Mouse (Mus musculus) layer of hippocampus, adult 8-10 months (tissue): ENCODE results near the gene Olfr857. TPM values are rescaled to one million over a fixed set of nuclear protein-coding genes. Genes with fewer than 3 reads are reported as not detected.
"Not testable (repeated sequence)": the region's sequence is repeated elsewhere in the genome, so short reads cannot be mapped to it uniquely, and the experiment has no call there.

ENCODE experiments used
- DNase-seq, 2 experiments: peaks; one replicate each; pipeline ENCODE4 v3.0.0; 2022; ENCODE audit warnings: low spot score in 2 of 2
- total RNA-seq, 4 experiments: library from RNA; stranded (reverse); gene quantifications; 2 replicates each; pipeline ENCODE4 v1.2.4; 2022

Olfr857 gene
- not detected for total RNA-seq

- no peak for DNase-seq
These were observed at the start of gene Olfr857 for GRCm38 (mm10) chr9:19709133-19709532. Gene Olfr857, plus strand, starts transcription at chr9:19709433.

- no peak for DNase-seq
These were observed 19.0 kb upstream of the Olfr857 start for GRCm38 (mm10) chr9:19690281-19690680.

- no peak for DNase-seq
These were observed 17.8 kb upstream of the Olfr857 start for GRCm38 (mm10) chr9:19691426-19691825.

GRCm38 (mm10) chr9:19692430-19692829 is 16.8 kb upstream of the Olfr857 start:
- DNase-seq, result no peak

- not testable (repeated sequence) for DNase-seq
These were observed 14.9 kb upstream of the Olfr857 start for GRCm38 (mm10) chr9:19694285-19694684.

GRCm38 (mm10) chr9:19694898-19695379 is 14.3 kb upstream of the Olfr857 start:
- DNase-seq, result not testable (repeated sequence)

GRCm38 (mm10) chr9:19704546-19704945 is 4.7 kb upstream of the Olfr857 start:
- DNase-seq, result not testable (repeated sequence)

Other genes starting within 250 kb of the Olfr857 start
- not detected for gene Olfr850, start 231.2 kb upstream of the Olfr857 start, total RNA-seq
- not detected for gene Olfr851, start 216.1 kb upstream of the Olfr857 start, total RNA-seq
- gene Olfr853, start 168.4 kb upstream of the Olfr857 start, total RNA-seq, result not detected
- not detected for gene Olfr854, start 142.1 kb upstream of the Olfr857 start, total RNA-seq
- not detected for gene Olfr855, start 126.8 kb upstream of the Olfr857 start, total RNA-seq
- 10 to 100 TPM; 20.5 to 26.2 (median 21.8) TPM for gene Zfp317, start 87.3 kb upstream of the Olfr857 start, total RNA-seq
- gene Olfr58, start 70.8 kb downstream of the Olfr857 start, total RNA-seq, result not detected
- gene Olfr859, start 95.5 kb downstream of the Olfr857 start, total RNA-seq, result not detected
- gene Olfr860, start 140.3 kb downstream of the Olfr857 start, total RNA-seq, result not detected
- not detected for gene Olfr862, start 178.6 kb downstream of the Olfr857 start, total RNA-seq
- not detected for gene Olfr77, start 207.4 kb downstream of the Olfr857 start, total RNA-seq